Mouse (Mus musculus): Measurements from ENCODE around the gene Zfp114. TPM values are rescaled to one million over a fixed set of nuclear protein-coding genes. Genes with fewer than 3 reads are reported as not detected.

The Zfp114 gene
- polyA plus RNA-seq, 1 experiment from 2014 or later: 1.2 TPM

DNA sequence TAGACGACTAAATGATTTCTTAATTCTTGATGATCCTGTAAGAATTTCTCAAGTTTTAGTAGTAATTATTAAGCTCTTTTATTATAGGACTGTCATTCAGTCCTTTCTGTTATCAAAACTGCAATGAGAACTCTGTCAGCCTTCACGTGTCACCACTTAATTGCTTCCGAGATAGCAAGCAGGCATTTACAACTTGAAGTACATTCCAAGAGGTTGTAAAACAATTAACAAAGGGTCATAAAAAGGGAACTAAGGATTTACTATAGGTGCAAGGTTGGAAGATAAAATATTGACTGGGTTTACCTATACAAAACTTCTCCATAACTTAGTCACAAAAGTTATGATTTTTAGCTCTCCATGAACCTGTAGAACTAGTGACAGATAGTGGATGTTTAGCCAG is 18.3 kb downstream of the Zfp114 start:
- no peaks in the 10 kb centered on the region for H3K9me3 ChIP-seq (ENCODE audit: control insufficient read depth, low read length)
- no peak overlapping the region for H3K4me3 ChIP-seq (ENCODE audit: low read depth, low read length)
- no peak overlapping the region for H3K27ac ChIP-seq (replicated peaks)
- H3K4me1 ChIP-seq (replicated peaks; ENCODE audit: control insufficient read depth, insufficient read depth): no peaks in the 10 kb centered on the region
- no peak overlapping the region for H3K9ac ChIP-seq (ENCODE audit: low read length)
- H3K36me3 ChIP-seq (ENCODE audit: control insufficient read depth, insufficient read depth, low read length): peaks cover 9% of the 10 kb centered on the region; the same call in 1 of the 2 replicates
- H3K4me2 ChIP-seq (replicated peaks; ENCODE audit: low read depth): no peak overlapping the region
- TF ChIP-seq CTCF (IDR thresholded peaks at IDR 0.05; ENCODE audit: low read depth): no peak
- no peak for TF ChIP-seq EP300 (optimal IDR thresholded peaks at IDR 0.05)
- 77% methylated on average over 3 of the region's 3 CpGs for WGBS
- no peak for ATAC-seq (ENCODE audit: low FRiP score, low TSS enrichment)
- no peak for DNase-seq (ENCODE audit: low spot score)
- H3K27me3 ChIP-seq (ENCODE audit: control insufficient read depth, insufficient read depth, low read length): no peaks in the 10 kb centered on the region

DNA sequence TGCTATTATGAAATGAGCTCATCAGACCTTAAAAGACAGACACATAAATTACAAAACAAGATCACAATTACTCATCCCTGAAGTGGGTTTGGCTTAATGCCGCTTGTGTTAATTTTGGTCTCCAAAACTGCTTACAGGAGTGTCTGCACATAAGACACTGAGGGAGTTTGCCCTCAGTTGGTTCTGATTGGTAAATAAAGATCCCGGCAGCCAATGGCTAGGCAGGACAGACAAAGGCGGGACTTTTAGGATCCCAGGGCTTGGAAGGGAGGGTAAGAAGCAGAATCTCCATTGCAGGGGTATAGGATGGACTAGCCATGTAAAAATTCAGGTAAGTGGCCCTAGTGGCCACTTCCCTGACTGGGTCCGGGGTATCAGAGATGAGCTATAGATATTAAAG is 22.1 kb downstream of the Zfp114 start:
- no peak overlapping the region for H3K9ac ChIP-seq (ENCODE audit: low read length)
- WGBS: 92% methylated on average over 4 of the region's 4 CpGs
- no peak for DNase-seq (ENCODE audit: low spot score)
- H3K27ac ChIP-seq (replicated peaks): no peak overlapping the region
- no peaks in the 10 kb centered on the region for H3K4me1 ChIP-seq (replicated peaks; ENCODE audit: control insufficient read depth, insufficient read depth)
- no peaks in the 10 kb centered on the region for H3K27me3 ChIP-seq (ENCODE audit: control insufficient read depth, insufficient read depth, low read length)
- TF ChIP-seq CTCF (IDR thresholded peaks at IDR 0.05; ENCODE audit: low read depth) (no peak), EP300 (optimal IDR thresholded peaks at IDR 0.05) (no peak)
- H3K4me2 ChIP-seq (replicated peaks; ENCODE audit: low read depth): no peak overlapping the region
- no peaks in the 10 kb centered on the region for H3K9me3 ChIP-seq (ENCODE audit: control insufficient read depth, low read length)
- no peak overlapping the region for H3K4me3 ChIP-seq (ENCODE audit: low read depth, low read length)
- H3K36me3 ChIP-seq (ENCODE audit: control insufficient read depth, insufficient read depth, low read length): peaks cover 33% of the 10 kb centered on the region
- no peak for ATAC-seq (ENCODE audit: low FRiP score, low TSS enrichment)

DNA sequence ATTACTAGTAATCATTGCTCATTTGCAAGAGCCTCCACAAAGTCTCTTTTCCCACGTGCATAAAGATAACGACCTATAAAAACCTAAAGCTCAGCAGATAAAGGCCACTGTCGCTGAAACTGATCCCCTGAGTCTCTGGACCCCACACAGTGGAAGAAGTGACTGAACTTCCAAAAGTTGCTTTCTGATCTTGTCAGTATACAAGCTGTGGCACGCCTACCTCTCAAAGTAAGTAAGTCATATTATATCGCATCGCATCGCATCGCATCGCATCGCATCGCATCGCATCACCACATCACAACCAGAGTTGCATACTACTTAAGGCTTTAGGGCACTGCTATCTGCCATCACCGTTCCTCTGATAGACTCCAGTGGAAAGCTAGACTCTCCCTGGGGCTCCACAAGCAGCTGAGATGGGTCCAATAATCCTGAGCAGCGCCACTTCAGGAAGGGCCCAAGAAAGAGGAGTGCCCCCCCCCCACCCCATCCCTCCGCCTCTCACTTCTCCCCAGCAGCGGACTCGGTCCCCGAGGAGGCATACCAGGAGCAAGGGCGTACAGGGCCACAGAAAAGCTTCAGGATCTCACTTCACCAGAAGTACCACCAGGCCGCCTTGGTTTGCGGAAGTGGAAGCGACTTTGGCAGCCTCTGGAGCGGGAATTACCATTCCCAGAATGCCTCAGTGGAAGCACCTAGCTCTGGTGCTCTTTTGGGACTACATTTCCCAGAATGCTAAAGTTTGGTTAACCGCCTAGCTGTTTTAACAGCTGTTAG is 32.8 kb downstream of the Zfp114 start:
- WGBS: 9% methylated on average over 24 of the region's 24 CpGs
- Histone ChIP-seq H3K9me3 (ENCODE audit: control insufficient read depth, low read length) (no peaks in the 10 kb centered on the region), H3K27ac (replicated peaks) (peak overlapping the region; percentile 77), H3K4me3 (ENCODE audit: low read depth, low read length) (peak overlapping the region; percentile 61), H3K9ac (ENCODE audit: low read length) (peak overlapping the region; percentile 82), H3K4me2 (replicated peaks; ENCODE audit: low read depth) (peak overlapping the region; percentile 69), H3K36me3 (ENCODE audit: control insufficient read depth, insufficient read depth, low read length) (0 out of 2 replicates have a peak, but pooled peaks cover 3% of the 10 kb centered on the region), H3K27me3 (ENCODE audit: control insufficient read depth, insufficient read depth, low read length) (no peaks in the 10 kb centered on the region), H3K4me1 (replicated peaks; ENCODE audit: control insufficient read depth, insufficient read depth) (peaks cover 2% of the 10 kb centered on the region; the same call in 1 of the 2 replicates)
- ATAC-seq (ENCODE audit: low FRiP score, low TSS enrichment) (peak; percentile 90), DNase-seq (ENCODE audit: low spot score) (peak; percentile 71)
- TF ChIP-seq CTCF (IDR thresholded peaks at IDR 0.05; ENCODE audit: low read depth): 0 out of 2 replicates have a peak, but pooled peaks have one; percentile 15
- no peak for TF ChIP-seq EP300 (optimal IDR thresholded peaks at IDR 0.05)

DNA sequence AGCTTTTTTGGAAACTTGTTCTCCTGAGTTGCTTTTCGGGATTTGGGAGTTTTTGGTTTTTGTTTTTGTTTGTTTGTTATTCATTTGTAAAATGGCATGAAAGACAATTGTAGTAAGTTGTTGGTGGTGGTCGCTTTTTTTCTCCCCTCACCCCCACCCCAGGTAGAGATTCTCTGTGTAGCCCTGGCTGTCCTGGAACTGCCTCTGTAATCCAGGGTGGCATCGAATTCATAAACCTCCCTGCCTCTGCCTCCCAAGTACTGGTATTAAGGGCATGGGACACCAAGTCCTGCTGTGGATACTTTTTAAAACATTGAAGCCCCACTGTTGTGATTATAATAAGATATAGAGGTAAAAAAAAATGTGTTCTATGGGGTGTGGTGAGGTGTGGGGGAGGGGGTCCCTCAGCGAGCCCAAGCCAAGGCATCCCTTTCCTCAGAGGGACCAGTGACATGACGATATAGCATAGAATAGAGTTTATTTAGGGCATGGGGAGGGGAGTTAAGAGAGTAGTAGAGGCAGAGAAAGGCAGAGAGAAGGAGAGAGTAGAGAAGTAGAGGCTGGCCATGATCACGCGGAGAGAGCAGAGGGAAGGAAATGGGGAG is 33.5 kb downstream of the Zfp114 start:
- Histone ChIP-seq H3K9me3 (ENCODE audit: control insufficient read depth, low read length) (no peaks in the 10 kb centered on the region), H3K9ac (ENCODE audit: low read length) (no peak overlapping the region), H3K4me3 (ENCODE audit: low read depth, low read length) (peak overlapping the region; percentile 61), H3K4me1 (replicated peaks; ENCODE audit: control insufficient read depth, insufficient read depth) (peaks cover 2% of the 10 kb centered on the region; the same call in 1 of the 2 replicates), H3K27ac (replicated peaks) (no peak overlapping the region), H3K36me3 (ENCODE audit: control insufficient read depth, insufficient read depth, low read length) (0 out of 2 replicates have a peak, but pooled peaks cover 3% of the 10 kb centered on the region), H3K4me2 (replicated peaks; ENCODE audit: low read depth) (peak overlapping the region; percentile 69), H3K27me3 (ENCODE audit: control insufficient read depth, insufficient read depth, low read length) (no peaks in the 10 kb centered on the region)
- TF ChIP-seq EP300 (optimal IDR thresholded peaks at IDR 0.05): no peak
- TF ChIP-seq CTCF (IDR thresholded peaks at IDR 0.05; ENCODE audit: low read depth): no peak
- no peak for DNase-seq (ENCODE audit: low spot score)
- 54% methylated on average over 7 of the region's 7 CpGs for WGBS
- ATAC-seq (ENCODE audit: low FRiP score, low TSS enrichment): no peak

DNA sequence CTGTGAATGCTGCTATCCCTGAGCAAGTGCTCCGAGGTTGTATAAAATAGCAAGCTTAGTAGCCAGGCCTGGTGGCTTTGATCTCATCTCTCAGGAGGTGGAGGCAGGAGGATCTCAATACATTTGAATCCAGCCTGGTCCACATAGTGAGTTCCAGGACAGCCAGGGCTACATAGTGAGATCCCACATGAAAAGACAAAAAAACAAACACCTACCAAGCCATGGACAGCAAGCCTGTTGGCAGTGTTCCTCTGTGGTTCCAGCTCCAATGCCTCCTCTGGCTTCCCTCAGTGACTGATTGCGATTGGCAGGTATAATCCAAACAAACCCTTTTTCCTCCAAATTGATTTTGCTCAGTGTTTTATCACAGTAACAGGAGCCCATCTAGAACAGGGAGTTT is 35.4 kb downstream of the Zfp114 start:
- no peaks in the 10 kb centered on the region for H3K9me3 ChIP-seq (ENCODE audit: control insufficient read depth, low read length)
- peaks cover 2% of the 10 kb centered on the region; the same call in 1 of the 2 replicates for H3K4me1 ChIP-seq (replicated peaks; ENCODE audit: control insufficient read depth, insufficient read depth)
- DNase-seq (ENCODE audit: low spot score) (no peak), ATAC-seq (ENCODE audit: low FRiP score, low TSS enrichment) (no peak)
- no peaks in the 10 kb centered on the region for H3K27me3 ChIP-seq (ENCODE audit: control insufficient read depth, insufficient read depth, low read length)
- H3K4me3 ChIP-seq (ENCODE audit: low read depth, low read length): no peak overlapping the region
- H3K36me3 ChIP-seq (ENCODE audit: control insufficient read depth, insufficient read depth, low read length): 0 out of 2 replicates have a peak, but pooled peaks cover 3% of the 10 kb centered on the region
- no peak overlapping the region for H3K27ac ChIP-seq (replicated peaks)
- 72% methylated on average over 2 of the region's 2 CpGs for WGBS
- H3K9ac ChIP-seq (ENCODE audit: low read length): no peak overlapping the region
- no peak for TF ChIP-seq CTCF (IDR thresholded peaks at IDR 0.05; ENCODE audit: low read depth)
- TF ChIP-seq EP300 (optimal IDR thresholded peaks at IDR 0.05): no peak
- H3K4me2 ChIP-seq (replicated peaks; ENCODE audit: low read depth): no peak overlapping the region

DNA sequence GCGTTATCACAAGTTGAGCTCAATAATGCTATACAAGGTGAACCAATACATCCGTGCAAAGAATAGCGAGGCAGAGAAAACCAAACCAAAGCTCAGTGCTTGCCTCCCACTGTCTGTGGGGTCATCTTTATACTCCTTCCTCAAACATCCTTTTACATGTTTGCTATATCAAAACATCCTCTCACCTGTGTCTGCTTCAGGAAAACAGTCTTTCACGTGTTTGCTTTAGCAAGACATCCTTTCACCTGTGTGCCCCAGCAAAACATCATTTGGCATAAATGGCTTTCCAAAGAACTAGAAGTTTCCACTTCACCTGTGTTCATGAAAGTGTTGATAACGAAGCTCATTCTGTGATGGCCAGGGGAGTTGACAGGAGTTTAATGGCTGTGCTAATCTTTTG is 36.5 kb downstream of the Zfp114 start, which contains the start of gene Zfp111:
TSS of gene Zfp111 (minus strand) at position 101 of the 400 bp plus-strand sequence.
- H3K9ac ChIP-seq (ENCODE audit: low read length): no peak within 1 kb of the TSS
- H3K4me2 ChIP-seq (replicated peaks; ENCODE audit: low read depth): no peak within 1 kb of the TSS
- ATAC-seq (ENCODE audit: low FRiP score, low TSS enrichment) (no peak), DNase-seq (ENCODE audit: low spot score) (no peak)
- TF ChIP-seq EP300 (optimal IDR thresholded peaks at IDR 0.05) (no peak), CTCF (IDR thresholded peaks at IDR 0.05; ENCODE audit: low read depth) (no peak)
- H3K4me1 ChIP-seq (replicated peaks; ENCODE audit: control insufficient read depth, insufficient read depth): peaks cover 2% of the 10 kb centered on the region; the same call in 1 of the 2 replicates
- no peak within 1 kb of the TSS for H3K27ac ChIP-seq (replicated peaks)
- no peaks in the 10 kb centered on the region for H3K36me3 ChIP-seq (ENCODE audit: control insufficient read depth, insufficient read depth, low read length)
- H3K4me3 ChIP-seq (ENCODE audit: low read depth, low read length): no peak within 1 kb of the TSS
- H3K27me3 ChIP-seq (ENCODE audit: control insufficient read depth, insufficient read depth, low read length): no peaks in the 10 kb centered on the region
- H3K9me3 ChIP-seq (ENCODE audit: control insufficient read depth, low read length): no peaks in the 10 kb centered on the region
- WGBS: 76% methylated on average over 5 of the region's 5 CpGs

Other genes starting within 250 kb of the Zfp114 start
- 0.02 TPM in 1 of 2 replicates, not detected in the other for gene Vmn1r179, start 248.1 kb upstream of the Zfp114 start, polyA plus RNA-seq (2015; fragmentation: Nextera tagmentation; extraction: Ambion mirVana)
- not detected in 2 replicates for gene Vmn1r180, start 224.4 kb upstream of the Zfp114 start, polyA plus RNA-seq (2015; fragmentation: Nextera tagmentation; extraction: Ambion mirVana)
- gene Vmn1r181, start 200.4 kb upstream of the Zfp114 start, polyA plus RNA-seq (2015; fragmentation: Nextera tagmentation; extraction: Ambion mirVana): 0.04 TPM in 1 of 2 replicates, not detected in the other
- not detected in 2 replicates for gene V1rd19, start 173.4 kb upstream of the Zfp114 start, polyA plus RNA-seq (2015; fragmentation: Nextera tagmentation; extraction: Ambion mirVana)
- 0.01 TPM in 1 of 2 replicates, not detected in the other for gene Vmn1r183, start 121.8 kb upstream of the Zfp114 start, polyA plus RNA-seq (2015; fragmentation: Nextera tagmentation; extraction: Ambion mirVana)
- gene Zfp180, start 93.1 kb upstream of the Zfp114 start, polyA plus RNA-seq (2015; fragmentation: Nextera tagmentation; extraction: Ambion mirVana): 6.7 and 7.1 TPM in 2 replicates
- 2.2 and 3.4 TPM in 2 replicates for gene Zfp112, start 62.7 kb upstream of the Zfp114 start, polyA plus RNA-seq (2015; fragmentation: Nextera tagmentation; extraction: Ambion mirVana)
- gene Zfp235, start 40.9 kb upstream of the Zfp114 start, polyA plus RNA-seq (2015; fragmentation: Nextera tagmentation; extraction: Ambion mirVana): 8.3 TPM in 2 replicates
- 3.4 and 4.0 TPM in 2 replicates for gene Zfp111, start 36.4 kb downstream of the Zfp114 start, polyA plus RNA-seq (2015; fragmentation: Nextera tagmentation; extraction: Ambion mirVana)
- 1.4 and 1.6 TPM in 2 replicates for gene Zfp109, start 62.5 kb downstream of the Zfp114 start, polyA plus RNA-seq (2015; fragmentation: Nextera tagmentation; extraction: Ambion mirVana)
- gene Zfp108, start 79.7 kb downstream of the Zfp114 start, polyA plus RNA-seq (2015; fragmentation: Nextera tagmentation; extraction: Ambion mirVana): 1.8 and 1.9 TPM in 2 replicates
- 4.3 TPM in 2 replicates for gene Zfp93, start 95.4 kb downstream of the Zfp114 start, polyA plus RNA-seq (2015; fragmentation: Nextera tagmentation; extraction: Ambion mirVana)
- 12.9 and 13.8 TPM in 2 replicates for gene Zfp61, start 126.2 kb downstream of the Zfp114 start, polyA plus RNA-seq (2015; fragmentation: Nextera tagmentation; extraction: Ambion mirVana)
- 4.8 and 5.5 TPM in 2 replicates for gene Zfp94, start 141.6 kb downstream of the Zfp114 start, polyA plus RNA-seq (2015; fragmentation: Nextera tagmentation; extraction: Ambion mirVana)
- 0.15 and 0.42 TPM in 2 replicates for gene Tescl, start 158.9 kb downstream of the Zfp114 start, polyA plus RNA-seq (2015; fragmentation: Nextera tagmentation; extraction: Ambion mirVana)
- 196 and 201 TPM in 2 replicates for gene Lypd5, start 174.1 kb downstream of the Zfp114 start, polyA plus RNA-seq (2015; fragmentation: Nextera tagmentation; extraction: Ambion mirVana)
- 15.5 and 17.0 TPM in 2 replicates for gene Kcnn4, start 195.2 kb downstream of the Zfp114 start, polyA plus RNA-seq (2015; fragmentation: Nextera tagmentation; extraction: Ambion mirVana)
- gene Smg9, start 224.6 kb downstream of the Zfp114 start, polyA plus RNA-seq (2015; fragmentation: Nextera tagmentation; extraction: Ambion mirVana): 14.1 and 14.4 TPM in 2 replicates

Measured in stomach, postnatal 0 days (tissue).